8 mouse cellular contexts compared by ENCODE assay signal in the genomic region with DNA sequence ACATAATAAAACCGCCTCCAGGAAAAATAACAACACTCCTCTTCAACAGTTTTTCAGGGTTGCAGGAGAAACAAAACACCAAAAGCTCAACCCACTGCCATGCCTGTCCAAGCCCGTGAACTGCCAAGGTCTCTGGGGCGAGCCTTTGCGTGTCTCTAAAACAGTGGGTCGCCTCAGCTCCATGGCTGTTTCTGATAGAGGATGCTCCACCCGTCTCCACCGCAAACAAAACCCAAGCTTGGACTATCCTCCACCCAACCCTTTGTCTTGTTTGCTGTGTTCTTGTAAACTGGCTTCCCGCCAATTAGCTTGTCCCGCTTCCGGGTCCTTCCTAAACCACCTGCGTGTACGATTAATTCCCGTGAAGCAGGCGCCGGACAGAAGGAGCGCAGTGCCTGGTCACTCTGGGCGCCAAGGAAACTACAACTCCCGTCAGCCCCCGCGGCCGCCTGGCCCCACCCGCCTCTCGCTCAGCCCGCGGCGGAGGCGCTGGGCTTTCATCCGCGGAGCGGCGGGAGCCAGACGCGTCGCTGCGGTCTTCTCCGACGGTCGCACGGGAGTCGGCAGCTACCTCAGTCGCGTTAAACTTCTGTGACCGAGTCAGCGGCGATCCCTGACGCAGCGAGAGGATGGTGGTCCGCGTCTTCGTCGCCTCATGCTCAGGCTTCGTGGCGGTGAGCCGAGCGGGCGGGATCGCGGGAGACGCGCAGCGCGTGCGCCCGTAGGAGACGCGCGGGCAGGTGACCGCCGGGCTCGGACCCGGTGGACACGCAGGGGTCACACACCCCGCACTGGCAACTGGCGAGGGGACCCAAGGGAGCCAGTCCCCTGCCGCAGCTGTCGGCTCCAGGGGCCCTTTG. TPM values are rescaled to one million over a fixed set of nuclear protein-coding genes. Genes with fewer than 3 reads are reported as not detected.
DNase-seq lines count a peak whose midpoint lies in the region; ATAC-seq and TF ChIP-seq lines count a peak whose summit lies in the region.

A gene (plus strand): TSS at position 498 of the 860 bp plus-strand sequence.

- H3K4me2 ChIP-seq in forebrain, embryonic 12.5 days: peak within 1 kb of the TSS; percentile 69
- peak within 1 kb of the TSS; percentile 83 for H3K4me2 ChIP-seq in heart, embryonic 16.5 days (ENCODE audit: low read depth, low read length)
- H3K4me2 ChIP-seq in liver, embryonic 12.5 days: peak within 1 kb of the TSS; percentile 80

- H3K27me3 ChIP-seq in C2C12 (ENCODE audit: control insufficient read depth, insufficient read depth, insufficient read length): no peaks in the 10 kb centered on the region
- peaks cover 11% of the 10 kb centered on the region for H3K27me3 ChIP-seq in forebrain, embryonic 12.5 days
- H3K27me3 ChIP-seq in heart, embryonic 16.5 days (ENCODE audit: control insufficient read depth, insufficient read depth, low read length): no peaks in the 10 kb centered on the region
- peaks cover 23% of the 10 kb centered on the region for H3K27me3 ChIP-seq in liver, embryonic 12.5 days (replicated peaks)

- H3K4me3 ChIP-seq in C2C12 (ENCODE audit: insufficient read depth, poor library complexity, severe bottlenecking): peak within 1 kb of the TSS; percentile 41
- H3K4me3 ChIP-seq in forebrain, embryonic 12.5 days (replicated peaks): peak within 1 kb of the TSS; percentile 64
- peak within 1 kb of the TSS; percentile 69 for H3K4me3 ChIP-seq in heart, embryonic 16.5 days (ENCODE audit: low read length)
- peak within 1 kb of the TSS; percentile 63 for H3K4me3 ChIP-seq in liver, embryonic 12.5 days

- ATAC-seq in forebrain, embryonic 12.5 days (ENCODE audit: low FRiP score): peak; percentile 96
- ATAC-seq in heart, embryonic 16.5 days (replicated peaks; ENCODE audit: extremely low read depth, insufficient read depth, low FRiP score): peak; percentile 90
- ATAC-seq in liver, embryonic 12.5 days: peak; percentile 88

- DNase-seq in c-Kit-positive CD71-negative TER-119-negative erythroid progenitor cells, embryonic 14.5 days (ENCODE audit: low read depth): peak; percentile 40
- DNase-seq in kidney, postnatal 25 days: peak; percentile 87 to 91
- DNase-seq in naive thymus-derived CD4-positive, alpha-beta T cell, adult 2 months (ENCODE audit: low read depth): peak; percentile 37
- DNase-seq in spleen, postnatal 4 days (ENCODE audit: low spot score in 2 of 2): peak; percentile 39 to 71

- H3K9ac ChIP-seq in forebrain, embryonic 12.5 days: peak within 1 kb of the TSS; percentile 56
- H3K9ac ChIP-seq in heart, embryonic 16.5 days (ENCODE audit: low read length): peak within 1 kb of the TSS; percentile 78
- peak within 1 kb of the TSS; percentile 65 for H3K9ac ChIP-seq in liver, embryonic 12.5 days

- 0 out of 2 replicates have a peak, but pooled peaks cover 3% of the 10 kb centered on the region for H3K4me1 ChIP-seq in forebrain, embryonic 12.5 days
- 0 out of 2 replicates have a peak, but pooled peaks cover 5% of the 10 kb centered on the region for H3K4me1 ChIP-seq in heart, embryonic 16.5 days (ENCODE audit: control insufficient read depth, insufficient read depth, low read length)
- H3K4me1 ChIP-seq in liver, embryonic 12.5 days: peaks cover 8% of the 10 kb centered on the region; the same call in 1 of the 2 replicates

- 2% methylated on average over 76 of the region's 76 CpGs for WGBS in forebrain, embryonic 12.5 days
- WGBS in heart, embryonic 16.5 days: 2% methylated on average over 76 of the region's 76 CpGs
- WGBS in liver, embryonic 12.5 days (ENCODE audit: insufficient replicate concordance): 2% methylated on average over 76 of the region's 76 CpGs

- TF ChIP-seq CTCF in C2C12 (IDR thresholded peaks at IDR 0.05; ENCODE audit: control insufficient read depth, insufficient read depth, insufficient read length): no peak

- peak within 1 kb of the TSS; percentile 87 for H3ac ChIP-seq in C2C12 (ENCODE audit: control insufficient read depth, insufficient read length, low read depth)

- no peaks in the 10 kb centered on the region for H3K79me3 ChIP-seq in C2C12 (ENCODE audit: low read depth)

- H3K27ac ChIP-seq in forebrain, embryonic 12.5 days: no peak within 1 kb of the TSS
- no peak within 1 kb of the TSS for H3K27ac ChIP-seq in heart, embryonic 16.5 days (ENCODE audit: low read length)
- no peak within 1 kb of the TSS for H3K27ac ChIP-seq in liver, embryonic 12.5 days

- no peaks in the 10 kb centered on the region for H3K9me3 ChIP-seq in forebrain, embryonic 12.5 days
- no peaks in the 10 kb centered on the region for H3K9me3 ChIP-seq in heart, embryonic 16.5 days (replicated peaks; ENCODE audit: control insufficient read depth, low read length)
- no peaks in the 10 kb centered on the region for H3K9me3 ChIP-seq in liver, embryonic 12.5 days (replicated peaks)

- no peaks in the 10 kb centered on the region for H3K36me3 ChIP-seq in C2C12 (ENCODE audit: control insufficient read depth, insufficient read depth)
- no peaks in the 10 kb centered on the region for H3K36me3 ChIP-seq in forebrain, embryonic 12.5 days (replicated peaks)
- H3K36me3 ChIP-seq in heart, embryonic 16.5 days (ENCODE audit: control insufficient read depth, insufficient read depth): no peaks in the 10 kb centered on the region
- no peaks in the 10 kb centered on the region for H3K36me3 ChIP-seq in liver, embryonic 12.5 days

- no peaks in the 10 kb centered on the region for H3K79me2 ChIP-seq in C2C12 (ENCODE audit: control insufficient read depth, insufficient read depth)

TF ChIP-seq in C2C12, 6 proteins besides CTCF, POLR2A, EP300 and RAD21:
- TF ChIP-seq FOSL1 (IDR thresholded peaks at IDR 0.05; ENCODE audit: insufficient read depth, low read length, poor library complexity, severe bottlenecking) (no peak), MYOG (IDR thresholded peaks at IDR 0.05; ENCODE audit: control insufficient read depth, extremely low read depth, insufficient read length) (no peak)
TF ChIP-seq in C2C12: peak in this region for 0.

RNA-seq across cellular contexts. Expression of the gene that starts here (rescaled TPM):
- 3.4 TPM for polyA plus RNA-seq in C2C12 (2012; fragmentation: generic; extraction: Trizol)
- 9.9 and 11.3 TPM in 2 replicates for polyA plus RNA-seq in forebrain, embryonic 12.5 days (2016; fragmentation: Nextera tagmentation; extraction: Ambion mirVana)
- 11.1 and 11.4 TPM in 2 replicates for polyA plus RNA-seq in heart, embryonic 16.5 days (2015; fragmentation: Nextera tagmentation; extraction: Ambion mirVana)
- 9.7 and 10.8 TPM in 2 replicates for polyA plus RNA-seq in liver, embryonic 12.5 days (2016; fragmentation: Nextera tagmentation; extraction: Ambion mirVana)

Comparison
In these comparisons a context has a peak if more than half of its experiments do, and no peak if none do; other contexts are left out.
1. DNase-seq: peak in every context shown above with its lines; median percentile 89 in kidney, postnatal 25 days; 55 in spleen, postnatal 4 days; 40 in c-Kit-positive CD71-negative TER-119-negative erythroid progenitor cells, embryonic 14.5 days; 37 in naive thymus-derived CD4-positive, alpha-beta T cell, adult 2 months.